Comparison of ENCODE assay signal across 21 mouse cellular contexts in genomic region chr7:27406481-27406880, GRCm38 (mm10). TPM values are rescaled to one million over a fixed set of nuclear protein-coding genes. Genes with fewer than 3 reads are reported as not detected.
DNase-seq lines count a peak whose midpoint lies in the region; ATAC-seq and TF ChIP-seq lines count a peak whose summit lies in the region.
"Had no signal": no experiment of that assay in that cellular context is flagged by ENCODE, and none has a peak within 500 bp of the region (broad histone marks: within the 10 kb centered on the region; RNA-seq: fewer than 3 reads in every experiment).

No protein-coding gene starts in this region.

- no peak for DNase-seq in gastrocnemius, adult 2 months
- DNase-seq in gastrocnemius, adult 8-10 months (ENCODE audit: low spot score in 2 of 2) = no peak
- DNase-seq in liver, embryonic 14.5 days (ENCODE audit: low read depth in 3 of 3, low spot score in 3 of 3) = no peak
- DNase-seq in liver = no peak
- DNase-seq in NIH3T3 (ENCODE audit: low read depth) = peak; percentile 22
- DNase-seq in retina, postnatal 1 day = peak; percentile 19
- no peak for DNase-seq in ovary, adult 18-20 months (ENCODE audit: low spot score)
- DNase-seq: adrenal gland, postnatal 25 days; cerebellum, postnatal 36 days; gastrocnemius, postnatal 14 days; kidney, adult 8-10 months; thymus, adult 18-20 months had no signal

- H3K4me2 ChIP-seq in liver, embryonic 14.5 days (ENCODE audit: low read depth) = no peak overlapping the region
- H3K4me2 ChIP-seq: embryonic facial prominence, embryonic 15.5 days; forebrain, embryonic 15.5 days; heart, embryonic 11.5 days; hindbrain, embryonic 13.5 days; liver, embryonic 15.5 days; neural tube, embryonic 15.5 days had no signal

- TF ChIP-seq CTCF in gastrocnemius, adult 2 months (IDR thresholded peaks at IDR 0.05) = peak; percentile 7; the same call in 1 of the 2 replicates
- peak; percentile 51 for TF ChIP-seq CTCF in liver, embryonic 14.5 days (IDR thresholded peaks at IDR 0.05; ENCODE audit: low read depth)

- no peak overlapping the region for H3K4me3 ChIP-seq in gastrocnemius, adult 2 months
- no peak overlapping the region for H3K4me3 ChIP-seq in liver, embryonic 14.5 days (ENCODE audit: insufficient read depth in 1 of 2, low read depth in 2 of 2, low read length in 2 of 2)
- H3K4me3 ChIP-seq: embryonic facial prominence, embryonic 15.5 days; forebrain, embryonic 15.5 days; hindbrain, embryonic 13.5 days; liver, embryonic 15.5 days; neural tube, embryonic 15.5 days had no signal

- H3K4me1 ChIP-seq in liver, embryonic 14.5 days (replicated peaks; ENCODE audit: control insufficient read depth in 2 of 2, insufficient read depth in 2 of 2, low read length in 1 of 2) = 0 out of 4 replicates have a peak, but pooled peaks cover 0 to 2% of the 10 kb centered on the region in 2 experiments

- H3K27ac ChIP-seq in gastrocnemius, adult 2 months = no peak overlapping the region
- no peak overlapping the region for H3K27ac ChIP-seq in liver, embryonic 14.5 days
- H3K27ac ChIP-seq: embryonic facial prominence, embryonic 15.5 days; forebrain, embryonic 15.5 days; hindbrain, embryonic 13.5 days; liver, embryonic 15.5 days; neural tube, embryonic 15.5 days had no signal

- no peak for ATAC-seq in liver, embryonic 14.5 days (ENCODE audit: insufficient read depth)
- ATAC-seq: forebrain, embryonic 15.5 days had no signal

- peaks cover 71% of the 10 kb centered on the region for H3K27me3 ChIP-seq in liver, embryonic 14.5 days (ENCODE audit: control insufficient read depth, insufficient read depth, low read length)

- 59% methylated on average over 7 of the region's 7 CpGs for WGBS in liver, embryonic 14.5 days (ENCODE audit: insufficient replicate concordance)

- intact Hi-C loops in gastrocnemius, adult 2 months (cut with DNase I) = loop anchor here (5.0 kb wide), 1 partner anchor 41 kb away; the partner anchor contains the start of genes Blvrb and Sptbn4

- no peak for TF ChIP-seq EP300 in liver, embryonic 14.5 days (IDR thresholded peaks at IDR 0.05; ENCODE audit: low read depth)

- H3K9ac ChIP-seq in liver, embryonic 14.5 days (replicated peaks) = no peak overlapping the region
- H3K9ac ChIP-seq: embryonic facial prominence, embryonic 15.5 days; forebrain, embryonic 15.5 days; hindbrain, embryonic 13.5 days; liver, embryonic 15.5 days; neural tube, embryonic 15.5 days had no signal

- H3K9me3 ChIP-seq in liver, embryonic 14.5 days (ENCODE audit: control insufficient read depth, low read length) = no peaks in the 10 kb centered on the region
- H3K9me3 ChIP-seq: forebrain, embryonic 15.5 days; liver, embryonic 15.5 days had no signal

- no peaks in the 10 kb centered on the region for H3K36me3 ChIP-seq in liver, embryonic 14.5 days (replicated peaks; ENCODE audit: control insufficient read depth, insufficient read depth, low read depth)
- H3K36me3 ChIP-seq: embryonic facial prominence, embryonic 15.5 days; forebrain, embryonic 15.5 days; liver, embryonic 15.5 days had no signal

RNA-seq across cellular contexts. Expression of gene Sptbn4, which starts 41.0 kb away (rescaled TPM):
- total RNA-seq in gastrocnemius, adult 2 months (2021) = under 1 TPM in 1 of 2 experiments, not detected in 1; 0.03 TPM
- not detected for total RNA-seq in gastrocnemius, adult 8-10 months (2022)
- polyA plus RNA-seq in liver, embryonic 14.5 days (2012; rRNA removed) = 0.06 TPM in 2 replicates
- polyA plus RNA-seq in liver, embryonic 14.5 days (2014; fragmentation: Nextera tagmentation; extraction: Ambion mirVana) = 0.05 and 0.06 TPM in 2 replicates
- total RNA-seq: monocyte, adult 5-6 weeks had no signal

RNA-seq across cellular contexts. Expression of gene Blvrb, which starts 41.3 kb away (rescaled TPM):
- total RNA-seq in gastrocnemius, adult 2 months (2021) = 10 to 100 TPM in 1 of 2 experiments, 1 to 10 TPM in 1; 8.9 to 15.8 TPM
- total RNA-seq in gastrocnemius, adult 8-10 months (2022) = 10 to 100 TPM in 3 of 4 experiments, 1 to 10 TPM in 1; 9.9 to 14.4 (median 11.3) TPM
- polyA plus RNA-seq in liver, embryonic 14.5 days (2012; rRNA removed) = 673 and 878 TPM in 2 replicates
- polyA plus RNA-seq in liver, embryonic 14.5 days (2014; fragmentation: Nextera tagmentation; extraction: Ambion mirVana) = 1,114 and 1,162 TPM in 2 replicates

RNA-seq across cellular contexts. Expression of gene Gm20479, which starts 49.3 kb away (rescaled TPM):
- total RNA-seq in gastrocnemius, adult 2 months (2021) = not detected
- total RNA-seq in gastrocnemius, adult 8-10 months (2022) = under 1 TPM in 1 of 4 experiments, not detected in 3; 0.53 TPM
- 0.09 and 0.40 TPM in 2 replicates for polyA plus RNA-seq in liver, embryonic 14.5 days (2012; rRNA removed)
- polyA plus RNA-seq in liver, embryonic 14.5 days (2014; fragmentation: Nextera tagmentation; extraction: Ambion mirVana) = not detected in 2 replicates
- total RNA-seq: layer of hippocampus, adult 18-20 months; left cerebral cortex, postnatal 10 days; monocyte, adult 5-6 weeks had no signal
- polyA plus RNA-seq: hindbrain, embryonic 13.5 days; neural tube, embryonic 15.5 days had no signal

RNA-seq across cellular contexts. Expression of gene Shkbp1, which starts 50.7 kb away (rescaled TPM):
- 1 to 10 TPM; 2.3 to 2.8 TPM for total RNA-seq in gastrocnemius, adult 2 months (2021)
- total RNA-seq in gastrocnemius, adult 8-10 months (2022) = 1 to 10 TPM; 1.8 to 3.9 (median 2.7) TPM
- polyA plus RNA-seq in liver, embryonic 14.5 days (2012; rRNA removed) = 19.1 and 24.7 TPM in 2 replicates
- polyA plus RNA-seq in liver, embryonic 14.5 days (2014; fragmentation: Nextera tagmentation; extraction: Ambion mirVana) = 11.8 and 15.1 TPM in 2 replicates

Comparison
In these comparisons a context has a peak if more than half of its experiments do, and no peak if none do; other contexts are left out.
1. DNase-seq: peak in NIH3T3 (single experiment) and retina, postnatal 1 day (single experiment); none in gastrocnemius, adult 2 months (single experiment), gastrocnemius, adult 8-10 months (0 of 2), liver, embryonic 14.5 days (0 of 3), liver (single experiment) and ovary, adult 18-20 months (single experiment).